Mouse (Mus musculus): ENCODE data around the gene Plxnb1.

- TF ChIP-seq CTCF (IDR thresholded peaks at IDR 0.05; ENCODE audit: low read depth, low read length) (no peak), POLR2A (IDR thresholded peaks at IDR 0.05; ENCODE audit: borderline replicate concordance, low read depth, low read length) (no peak)
Observed at GRCm38 (mm10) chr9:109052490-109053260, 42.5 kb upstream of the Plxnb1 start.
